Mouse (Mus musculus) CD4-positive, CD25-positive, alpha-beta regulatory T cell, adult 2 months (primary cell): ENCODE measurements around the gene Mydgf.

Source experiments
- DNase-seq: peaks from one replicate; pipeline ENCODE4 v3.0.0-alpha.2; 2012; ENCODE audit warnings: low read depth, low spot score

Gene Mydgf

DNA sequence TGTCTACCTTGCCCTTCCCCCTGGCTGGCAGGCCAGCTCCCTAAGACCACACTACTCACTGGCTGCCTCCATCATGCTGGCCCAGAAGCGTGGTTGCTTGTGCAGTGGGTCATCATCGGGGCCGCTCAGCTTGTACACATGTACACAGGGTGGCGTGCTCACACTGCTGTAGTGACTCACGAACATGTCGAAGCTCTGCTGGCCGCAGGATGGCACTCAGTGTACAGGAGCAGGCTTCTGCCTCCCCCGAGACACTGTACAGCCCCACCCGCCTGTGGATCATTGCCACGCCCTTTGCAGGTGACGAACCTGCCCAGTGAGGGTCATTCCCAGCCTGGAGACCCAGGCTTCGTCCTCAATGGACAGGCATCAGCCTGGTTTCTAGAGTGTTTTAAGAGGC is 10.6 kb upstream of the Mydgf start:
- no peak for DNase-seq

- no peak for DNase-seq
Observed at GRCm38 (mm10) chr17:56191266-56191665, 7.5 kb upstream of the Mydgf start.

DNA sequence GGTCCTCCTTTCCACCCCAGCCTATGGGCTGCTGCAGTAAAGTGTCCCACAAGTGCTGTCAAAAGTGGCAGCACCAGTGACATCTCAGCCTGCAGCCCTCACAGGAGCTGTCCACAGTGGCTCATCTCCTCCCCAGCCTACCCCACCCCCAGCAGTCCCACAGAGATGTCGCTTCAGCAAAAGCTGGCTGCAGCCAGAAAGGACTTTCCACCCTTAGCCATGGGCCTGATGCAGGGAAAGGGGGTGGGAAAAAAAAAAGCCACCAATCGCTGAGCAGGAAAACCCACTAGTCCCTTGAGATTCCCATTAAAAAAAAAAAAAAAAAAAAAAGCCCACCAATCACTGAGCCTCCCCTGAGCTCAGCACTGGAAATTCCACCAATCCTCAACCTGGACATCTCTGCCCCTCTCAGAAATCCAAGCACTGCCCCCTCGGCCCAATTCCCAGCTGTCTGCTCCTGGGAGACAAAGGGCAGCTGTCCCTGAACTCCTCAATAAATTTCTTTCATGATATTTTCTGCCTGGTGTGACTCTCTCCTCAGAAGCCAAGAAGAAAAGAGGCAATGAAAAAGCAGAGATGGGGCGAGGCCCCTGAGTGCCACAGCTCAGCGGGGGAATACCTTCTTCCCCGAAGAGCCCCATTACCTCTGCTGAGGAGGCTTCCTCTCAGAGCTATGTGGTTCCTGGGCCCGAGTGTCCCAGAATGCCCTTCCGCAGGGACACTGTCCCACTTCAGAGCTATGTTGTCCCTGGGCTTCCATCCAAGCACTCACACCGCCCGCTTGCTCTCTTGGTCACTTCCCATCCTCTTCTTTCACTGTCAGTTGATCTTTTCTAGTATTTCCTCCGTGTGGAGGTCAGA is 1.8 kb upstream of the Mydgf start:
- DNase-seq = no peak

- DNase-seq = peak; percentile 21
Observed at GRCm38 (mm10) chr17:56182975-56183657, 604 bp downstream of the Mydgf start.

DNA sequence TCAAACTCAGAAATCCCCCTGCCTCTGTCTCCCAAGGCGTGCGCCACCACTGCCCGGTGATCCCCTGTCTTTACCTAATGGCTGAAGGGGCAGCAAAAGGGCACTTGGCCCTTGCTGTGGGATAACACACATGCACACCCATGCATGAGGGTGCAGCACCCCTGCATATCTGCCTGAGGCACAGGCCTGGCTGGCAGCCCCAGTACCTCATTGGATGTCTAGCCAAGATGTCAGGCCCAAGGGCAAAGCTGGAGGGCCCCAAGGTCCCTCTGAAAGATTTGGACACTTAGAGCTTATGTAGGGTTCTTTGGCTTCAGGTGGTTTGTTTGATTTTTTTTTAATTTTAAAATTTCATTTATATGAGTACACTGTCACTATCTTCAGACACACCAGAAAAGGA is 8.3 kb downstream of the Mydgf start:
- DNase-seq = no peak

DNA sequence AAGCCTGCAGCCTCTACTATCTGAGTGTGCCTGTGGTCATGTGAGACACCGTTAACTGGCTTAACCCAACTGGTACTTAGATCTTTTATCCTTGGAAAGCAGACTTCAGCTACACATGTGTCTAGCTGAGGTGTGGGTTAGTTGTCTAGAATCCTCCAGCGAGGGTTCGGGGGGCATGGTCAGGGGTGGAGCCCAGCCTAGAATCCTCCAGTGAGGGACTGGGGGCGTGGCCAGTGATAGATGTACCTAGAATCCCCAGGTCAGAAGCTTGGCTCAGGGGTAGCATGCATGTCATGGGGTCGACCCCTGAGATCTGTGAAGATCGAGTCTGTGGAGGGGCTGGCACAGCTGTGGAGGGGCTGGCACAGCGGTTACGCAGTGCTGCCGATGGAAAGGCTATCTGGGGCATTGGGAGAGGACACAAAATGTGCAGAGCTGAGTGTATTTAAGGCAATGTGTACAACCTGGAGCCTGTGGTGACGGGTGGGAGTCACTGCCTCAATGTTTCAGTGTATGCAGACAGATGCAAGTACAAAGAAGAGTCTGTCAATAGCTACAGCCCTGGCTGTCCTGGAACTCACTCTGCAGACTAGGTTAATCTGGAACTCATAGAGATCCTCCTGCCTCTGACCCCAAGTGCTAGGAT is 10.2 kb downstream of the Mydgf start:
- DNase-seq = no peak

DNA sequence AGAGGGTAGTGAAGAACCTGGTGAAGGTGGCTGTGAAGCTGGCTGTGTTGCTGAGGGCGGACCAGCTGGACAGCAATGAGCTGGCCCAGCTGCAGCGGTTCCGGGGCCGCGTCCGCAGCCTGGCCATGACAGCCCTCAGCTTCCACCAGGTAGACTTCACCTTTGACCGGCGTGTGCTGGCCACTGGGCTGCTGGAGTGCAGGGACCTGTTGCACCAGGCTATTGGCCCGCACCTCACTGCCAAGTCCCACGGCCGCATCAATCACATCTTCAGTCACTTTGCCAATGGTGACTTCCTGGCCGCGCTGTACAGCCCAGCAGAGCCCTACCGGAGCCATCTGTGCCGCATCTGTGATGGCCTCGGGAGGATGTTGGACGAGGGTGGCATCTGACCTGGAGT is 11.8 kb downstream of the Mydgf start:
- DNase-seq = no peak

GRCm38 (mm10) chr17:56171456-56171855 is 12.3 kb downstream of the Mydgf start:
- DNase-seq = no peak

- DNase-seq = no peak
Observed at GRCm38 (mm10) chr17:56170636-56171035, 13.1 kb downstream of the Mydgf start.

DNA sequence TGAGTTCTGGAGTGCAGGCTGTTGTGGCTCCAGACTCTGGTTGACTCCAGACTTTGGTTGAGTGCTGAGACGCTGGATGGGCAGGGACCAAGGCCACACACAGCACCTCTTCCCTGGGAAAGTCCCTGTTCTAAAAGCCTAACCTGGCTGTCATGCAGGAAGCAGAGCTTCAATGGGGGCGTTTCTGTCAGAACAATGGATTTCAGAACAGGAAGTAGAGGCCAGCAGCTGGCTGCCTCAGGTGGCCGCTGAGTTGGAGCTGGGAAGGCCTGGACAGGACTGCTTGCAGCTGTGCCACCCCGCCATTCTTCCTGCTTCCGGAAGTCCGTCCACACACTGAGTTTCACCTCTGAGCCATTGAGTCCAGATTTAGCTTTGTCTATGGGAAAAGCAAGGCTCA is 13.9 kb downstream of the Mydgf start:
- peak; percentile 34 for DNase-seq

GRCm38 (mm10) chr17:56165671-56166070 is 18.0 kb downstream of the Mydgf start:
- no peak for DNase-seq

GRCm38 (mm10) chr17:56164510-56164909 is 19.2 kb downstream of the Mydgf start:
- DNase-seq = no peak

DNA sequence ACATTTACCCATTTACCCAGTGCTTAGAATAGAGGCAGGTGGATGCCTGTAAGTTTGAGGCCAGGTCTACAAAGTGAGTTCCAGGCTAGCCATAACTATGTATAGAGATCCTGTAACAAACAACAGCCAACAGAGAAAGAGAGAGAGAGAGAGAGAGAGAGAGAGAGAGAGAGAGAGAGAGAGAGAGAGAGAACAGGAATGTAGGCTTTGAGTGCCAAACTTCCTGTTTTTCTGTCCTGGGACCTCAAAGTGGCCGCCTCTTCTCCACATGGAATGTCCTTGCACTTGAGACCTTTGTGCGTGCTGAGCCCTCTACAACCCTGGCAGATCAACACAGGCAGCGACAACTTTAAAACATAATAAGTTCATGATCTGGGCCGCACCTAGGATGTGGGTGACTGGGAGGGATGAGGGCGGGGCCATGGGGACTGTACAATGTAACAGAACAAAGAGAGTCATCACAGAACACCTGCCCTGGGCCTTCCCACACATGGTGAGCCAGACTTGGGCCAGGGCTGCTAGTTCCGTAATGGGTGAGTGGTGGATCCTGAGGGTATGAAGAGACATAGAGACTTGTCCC is 20.1 kb downstream of the Mydgf start:
- peak; percentile 89 for DNase-seq

DNA sequence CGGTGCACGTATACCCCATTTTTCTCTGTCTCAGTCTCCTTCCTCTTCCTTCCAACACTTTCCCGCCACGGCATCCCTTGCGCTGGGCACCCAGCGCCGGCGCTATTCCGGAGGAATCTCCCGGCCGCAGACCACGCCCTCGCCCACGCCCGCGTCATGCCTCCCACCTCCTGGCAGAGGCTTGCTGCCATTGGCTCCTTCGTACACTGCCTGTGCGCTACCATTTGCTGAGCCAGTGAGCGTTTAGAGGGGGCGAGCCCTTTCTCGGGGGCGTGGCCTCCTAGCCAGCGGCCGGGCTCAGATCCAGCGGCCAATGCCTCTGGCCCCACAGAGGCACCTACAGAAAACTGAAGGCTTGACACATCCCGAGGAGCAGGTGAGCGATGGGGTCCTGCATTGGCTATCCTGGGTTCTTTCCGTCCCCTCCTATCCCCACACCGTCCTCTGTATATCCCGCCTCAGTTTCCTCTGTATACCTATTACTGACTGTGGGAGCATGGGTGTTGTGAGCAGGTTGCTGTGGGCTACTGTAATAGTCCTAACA is 21.4 kb downstream of the Mydgf start, which contains the start of gene Tnfaip8l1:
Tnfaip8l1 (plus strand) TSS at position 247 of the 544 bp plus-strand sequence.
- DNase-seq = peak; percentile 96

- peak; percentile 68 for DNase-seq
Observed at GRCm38 (mm10) chr17:56159729-56160128, 24.0 kb downstream of the Mydgf start.

DNA sequence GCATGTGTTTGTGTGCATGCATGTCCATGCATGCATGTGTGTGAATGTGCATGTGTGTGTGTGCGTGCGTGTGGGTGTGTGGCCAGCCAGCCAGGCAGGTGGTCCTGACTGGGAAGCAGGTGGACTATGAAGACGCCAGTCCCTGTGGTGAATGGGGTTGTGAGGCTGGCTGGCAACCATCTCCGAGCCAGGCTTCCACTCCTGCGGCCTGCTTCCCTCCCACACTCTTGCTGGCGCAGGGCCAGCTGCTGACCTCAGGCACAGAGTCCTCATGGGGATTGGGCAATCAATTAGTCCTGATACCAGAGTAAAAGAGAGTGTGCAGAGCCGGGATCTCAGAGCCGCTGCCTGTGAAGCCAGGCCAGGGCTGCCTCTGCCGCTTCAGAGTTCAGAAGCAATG is 30.1 kb downstream of the Mydgf start:
- no peak for DNase-seq

GRCm38 (mm10) chr17:56149897-56150296 is 33.8 kb downstream of the Mydgf start:
- DNase-seq = no peak

DNA sequence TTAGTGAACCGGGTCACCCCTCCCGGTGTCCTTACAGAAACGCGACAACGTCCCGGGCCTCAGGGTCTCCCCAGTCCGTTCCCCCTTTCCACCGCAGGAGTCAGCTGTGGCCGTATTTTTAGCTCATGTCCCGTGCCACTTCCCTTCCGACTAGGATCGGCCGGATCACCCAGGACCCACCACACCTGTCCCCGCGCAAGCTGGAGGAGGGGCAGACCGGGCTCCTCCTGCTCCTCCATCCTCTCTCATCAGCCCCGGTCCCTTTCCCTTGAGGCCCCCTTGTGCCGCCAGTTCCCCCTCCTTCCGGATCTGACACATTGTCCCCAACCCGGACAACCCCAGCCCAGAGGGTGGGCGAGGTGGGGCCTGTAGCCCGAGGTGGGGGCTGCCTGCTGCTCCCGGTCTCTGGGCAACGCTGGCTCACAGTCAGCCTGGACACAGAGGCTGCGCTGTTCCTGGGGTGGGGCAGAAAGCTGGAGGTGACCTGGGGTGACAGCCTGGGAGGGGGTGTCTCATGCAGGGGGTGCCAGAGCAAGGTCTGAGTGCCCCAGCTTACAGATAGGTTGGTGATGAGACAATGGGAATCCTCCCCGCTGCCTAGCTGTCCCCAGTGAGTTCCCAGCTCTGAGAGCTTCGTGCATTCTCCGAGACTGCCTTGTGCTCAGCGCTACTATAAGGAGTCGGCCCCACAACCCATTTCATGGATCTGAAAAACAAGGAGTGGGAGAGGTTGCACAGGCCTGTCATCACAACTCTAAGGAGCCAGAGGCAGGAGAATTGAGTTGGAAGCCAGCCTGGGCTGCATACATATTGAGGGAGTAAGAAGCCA is 34.7 kb downstream of the Mydgf start:
- no peak for DNase-seq

- no peak for DNase-seq
Observed at GRCm38 (mm10) chr17:56148280-56148679, 35.4 kb downstream of the Mydgf start.

DNA sequence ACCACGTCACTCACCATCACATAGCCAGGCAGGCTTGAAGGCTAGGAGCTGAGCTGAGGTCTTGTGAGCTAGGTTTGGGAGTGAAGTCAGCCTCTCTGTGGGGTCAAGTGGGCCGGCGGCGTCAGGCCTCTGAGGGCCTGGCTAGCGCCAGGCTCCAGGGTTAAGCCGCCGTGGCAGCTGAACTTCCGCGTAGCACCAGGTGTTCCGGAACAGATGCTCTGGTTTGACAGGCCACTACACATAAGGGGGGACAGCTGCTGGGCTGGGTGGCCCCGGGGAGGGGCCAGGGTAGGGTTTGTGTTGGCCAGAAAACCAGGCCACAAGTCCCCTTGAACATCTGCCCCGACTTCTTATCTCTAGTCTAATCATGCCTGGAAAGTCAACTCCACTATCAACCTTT is 36.3 kb downstream of the Mydgf start:
- no peak for DNase-seq

GRCm38 (mm10) chr17:56146131-56146530 is 37.6 kb downstream of the Mydgf start:
- no peak for DNase-seq
